Mouse (Mus musculus) urinary bladder, adult 18-20 months (tissue): ENCODE data around the gene Synj1.

Experiments used
- DNase-seq, 2 experiments: peaks; one replicate each; pipeline ENCODE4 v3.0.0; 2022; ENCODE audit warnings: low spot score in 2 of 2, mixed read lengths in 2 of 2

The Synj1 gene

GRCm38 (mm10) chr16:90950354-90950963 lies 60.6 kb downstream of the Synj1 start:
- no peak for DNase-seq

DNA sequence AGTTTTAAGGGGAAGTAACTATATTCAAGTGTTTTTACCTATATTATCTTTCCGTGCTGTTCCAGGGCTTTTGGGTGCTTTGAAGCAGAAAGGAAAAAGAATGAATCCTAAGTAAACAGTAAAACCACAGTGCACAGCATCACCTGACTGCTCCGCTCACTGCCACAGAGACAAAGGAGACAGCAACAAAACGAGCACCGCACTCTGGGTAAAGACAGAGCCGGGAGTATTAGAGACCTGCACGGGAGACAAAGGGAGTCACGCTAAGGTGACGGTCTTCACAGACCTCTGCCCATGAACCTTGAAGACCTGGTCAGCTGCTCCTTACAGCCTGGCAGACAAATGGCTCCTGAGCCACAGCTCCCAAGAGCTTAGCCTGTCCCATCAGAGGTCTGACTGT lies 64.1 kb downstream of the Synj1 start:
- no peak for DNase-seq

DNA sequence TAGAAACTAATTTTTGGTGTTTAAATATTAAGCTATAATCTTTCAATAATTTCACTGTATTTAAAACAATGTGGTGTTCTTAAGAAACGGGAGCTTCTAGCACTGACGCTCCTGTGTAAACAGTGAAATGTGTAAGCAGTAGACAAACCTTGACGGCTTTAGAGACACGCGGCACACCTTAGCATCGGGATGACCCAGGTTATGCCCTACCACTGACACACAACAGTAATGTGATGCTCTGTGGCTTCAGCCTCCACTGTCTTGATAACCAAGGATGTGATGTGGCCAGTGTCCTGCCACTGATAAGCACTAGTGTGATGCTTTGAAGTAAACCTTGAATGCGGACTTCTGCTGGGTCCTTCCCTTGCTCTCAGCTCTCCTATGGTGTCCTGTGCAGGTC lies 69.9 kb downstream of the Synj1 start:
- no peak for DNase-seq

- peak; percentile 89 to 93 for DNase-seq
These were observed 76.3 kb downstream of the Synj1 start, which contains the start of gene Cfap298 for GRCm38 (mm10) chr16:90934687-90935328. Gene Cfap298, minus strand, starts transcription at chr16:90935114.

DNA sequence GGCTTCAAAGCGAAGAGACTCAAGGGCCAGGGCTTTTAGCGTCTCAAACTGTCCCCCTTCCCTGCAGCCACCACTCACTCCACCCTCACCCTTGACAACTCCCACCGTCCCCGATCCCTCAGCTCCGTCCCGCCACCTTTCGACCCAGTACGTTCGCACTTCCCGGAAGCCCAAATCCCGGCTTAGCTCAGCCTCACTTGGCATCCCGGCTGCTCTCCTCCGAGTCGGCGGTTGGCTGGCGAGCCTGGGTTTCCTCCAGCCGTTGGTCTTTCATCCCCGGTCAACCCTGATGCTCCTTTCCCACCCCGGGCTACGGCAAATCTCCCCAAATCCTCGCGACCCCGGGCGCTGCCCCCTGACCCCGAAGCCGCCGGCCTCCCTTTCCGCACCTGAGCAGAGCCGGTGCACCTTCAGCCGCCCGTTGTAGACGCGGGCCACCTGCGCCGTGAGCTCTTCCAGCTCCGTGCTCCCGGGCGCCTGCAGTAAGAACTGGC lies 76.9 kb downstream of the Synj1 start:
- peak in 1 of 2 experiments; percentile 53 for DNase-seq

- DNase-seq = no peak
These were observed 77.5 kb downstream of the Synj1 start for GRCm38 (mm10) chr16:90933534-90934176.

- DNase-seq = no peak
These were observed 83.7 kb downstream of the Synj1 start for GRCm38 (mm10) chr16:90927446-90927845.

DNA sequence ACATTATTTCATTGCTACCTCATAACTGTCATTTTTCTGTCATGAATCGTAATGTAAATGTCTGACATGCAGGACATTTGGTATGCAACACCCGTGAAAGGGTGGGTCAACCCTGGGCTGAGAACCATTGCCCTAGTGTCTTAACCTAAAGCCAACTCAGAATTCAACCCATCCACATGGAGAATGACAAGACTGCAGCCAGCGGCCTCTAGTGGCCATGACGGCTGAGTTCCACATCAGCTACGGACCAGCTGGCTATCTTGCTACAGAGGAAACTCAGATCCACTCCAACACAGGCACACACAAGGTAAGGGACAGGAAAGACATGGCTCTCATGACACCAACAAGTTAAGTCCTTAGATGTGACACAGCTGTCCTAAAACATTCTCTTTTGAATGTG lies 85.6 kb downstream of the Synj1 start:
- DNase-seq = peak; percentile 20 to 44

GRCm38 (mm10) chr16:90924606-90925370 lies 86.3 kb downstream of the Synj1 start:
- no peak for DNase-seq

GRCm38 (mm10) chr16:90921471-90922159 lies 89.5 kb downstream of the Synj1 start:
- no peak for DNase-seq

DNA sequence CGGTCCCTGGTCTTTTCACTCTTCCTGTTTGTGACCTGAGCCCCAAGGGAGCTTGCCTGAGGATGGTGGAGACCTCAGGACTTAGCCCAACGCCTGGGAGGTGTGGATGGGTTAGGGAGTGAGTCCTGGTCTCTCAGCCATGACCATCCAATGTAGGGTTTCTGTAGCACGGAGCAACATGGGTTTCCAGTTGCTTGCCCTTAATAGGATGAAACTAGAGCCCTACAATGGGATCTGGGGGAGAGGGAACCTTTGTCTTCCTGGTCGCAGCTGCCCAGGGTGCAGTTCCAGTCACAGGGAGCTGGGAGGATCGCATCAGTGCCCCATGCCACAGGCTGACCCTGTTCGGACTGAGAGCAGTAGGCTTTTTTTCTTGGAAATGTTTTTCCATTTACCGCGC lies 94.0 kb downstream of the Synj1 start:
- no peak for DNase-seq

DNA sequence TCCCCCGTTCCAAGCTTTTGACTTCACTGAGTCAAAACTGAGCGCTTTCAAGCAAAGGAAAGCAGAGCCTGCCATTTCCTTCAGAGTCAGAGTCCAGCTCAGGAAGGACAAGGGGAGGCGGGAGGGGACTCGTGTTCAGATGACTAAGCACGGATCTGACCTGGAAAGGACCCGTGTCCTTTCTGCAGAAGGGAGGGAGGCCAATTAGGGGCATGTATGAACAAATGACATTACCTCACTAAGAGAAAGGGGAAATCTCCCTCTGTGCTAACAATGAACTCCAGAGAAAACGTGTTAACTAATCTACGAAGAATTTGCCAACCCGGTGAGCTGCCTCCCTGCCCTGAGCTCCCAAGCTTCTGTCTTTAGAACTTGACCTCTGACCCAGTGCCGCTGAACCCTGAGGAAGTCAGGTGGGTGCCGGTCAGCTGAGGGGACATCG lies 95.0 kb downstream of the Synj1 start:
- DNase-seq = peak; percentile 23 to 48

- no peak for DNase-seq
These were observed 99.3 kb downstream of the Synj1 start for GRCm38 (mm10) chr16:90911766-90912165.

DNA sequence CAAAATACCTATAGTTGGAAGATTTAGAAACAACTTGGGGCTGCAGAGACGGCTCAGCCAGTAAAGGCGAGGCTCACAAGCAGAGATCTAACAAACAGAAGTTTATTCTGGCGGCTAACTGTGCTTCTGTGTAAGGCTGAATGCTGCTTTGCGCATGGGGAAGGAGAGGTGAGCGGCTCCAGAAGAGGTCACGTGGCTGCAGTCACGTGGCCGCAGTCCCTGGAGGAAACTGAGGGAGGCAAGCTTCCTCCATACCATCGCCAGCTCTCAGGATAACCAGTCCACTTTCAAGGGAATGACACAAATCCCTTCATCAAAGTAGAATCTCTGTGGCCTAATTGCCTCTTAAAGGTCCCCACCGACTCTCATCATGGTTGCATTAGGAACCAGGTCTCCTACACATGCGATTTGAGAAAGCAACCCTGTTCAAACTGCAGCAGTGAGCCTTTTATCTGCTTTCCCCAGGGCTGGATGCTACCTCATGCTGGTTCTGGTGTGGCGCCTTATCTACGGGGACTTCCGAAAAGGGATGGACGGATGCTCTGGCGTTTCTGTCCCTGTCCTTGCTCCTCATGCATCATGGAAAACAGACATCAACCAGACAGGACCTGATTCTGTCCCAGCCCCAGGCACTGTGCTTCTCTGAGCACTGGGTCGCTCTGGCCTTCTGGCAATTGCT lies 100.1 kb downstream of the Synj1 start:
- DNase-seq = no peak

GRCm38 (mm10) chr16:90907250-90907649 lies 103.9 kb downstream of the Synj1 start:
- DNase-seq = no peak

DNA sequence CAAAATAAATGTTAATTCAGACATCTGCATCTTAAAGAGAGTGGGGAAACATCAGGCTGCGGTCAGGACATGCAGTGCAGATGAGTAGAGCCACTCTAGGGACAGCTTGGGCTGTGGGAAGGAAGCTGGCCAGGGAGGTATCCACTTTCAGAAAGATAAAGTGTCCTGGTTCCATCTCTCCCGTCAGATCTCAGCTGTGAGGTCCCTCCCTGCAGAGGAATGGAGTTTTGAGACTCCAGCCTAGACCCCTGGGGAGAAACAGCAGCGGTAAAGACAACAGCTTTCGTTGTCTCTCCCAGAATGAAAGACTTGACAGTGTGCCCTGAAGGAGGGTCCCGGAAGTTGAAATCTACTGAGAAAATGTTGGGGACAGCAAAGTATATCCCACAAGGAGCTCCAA lies 107.8 kb downstream of the Synj1 start:
- no peak for DNase-seq

DNA sequence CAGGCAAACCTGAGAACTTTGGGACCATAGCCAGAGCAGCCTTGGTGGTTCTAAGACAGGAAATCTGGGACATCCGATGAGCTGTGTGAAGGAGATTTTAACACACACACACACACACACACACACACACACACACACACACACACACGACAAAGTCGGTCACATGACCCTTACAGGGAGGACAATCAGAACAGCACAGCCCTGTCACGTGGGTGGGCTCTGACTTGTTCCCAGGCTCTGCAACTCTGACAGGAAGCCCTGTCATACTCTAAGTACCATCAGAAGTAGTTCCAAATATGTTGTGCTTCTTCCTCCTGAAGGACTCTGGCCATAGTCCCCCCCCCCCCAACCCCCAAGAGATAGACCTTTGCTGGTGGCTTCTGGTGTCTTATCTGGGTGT lies 109.7 kb downstream of the Synj1 start:
- no peak for DNase-seq

DNA sequence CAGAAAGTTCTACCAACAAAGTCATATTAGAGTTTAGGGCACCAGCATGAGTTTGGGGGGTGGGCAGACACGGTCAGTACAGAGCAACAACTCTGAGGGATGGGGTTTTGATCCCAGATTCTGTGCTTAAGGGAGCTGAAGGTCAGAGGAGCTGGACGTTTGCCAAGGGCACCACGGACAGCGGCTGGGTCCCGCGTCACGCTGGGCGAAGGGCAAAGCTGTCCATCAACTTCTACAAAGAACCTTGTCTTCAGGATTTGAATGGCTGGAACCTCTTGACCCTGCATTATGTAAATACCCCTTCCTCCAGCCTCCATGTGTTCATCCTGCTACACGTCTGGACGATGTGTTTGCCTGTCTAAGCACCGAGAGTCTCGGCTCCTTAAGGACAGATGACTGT lies 111.6 kb downstream of the Synj1 start:
- DNase-seq = no peak

DNA sequence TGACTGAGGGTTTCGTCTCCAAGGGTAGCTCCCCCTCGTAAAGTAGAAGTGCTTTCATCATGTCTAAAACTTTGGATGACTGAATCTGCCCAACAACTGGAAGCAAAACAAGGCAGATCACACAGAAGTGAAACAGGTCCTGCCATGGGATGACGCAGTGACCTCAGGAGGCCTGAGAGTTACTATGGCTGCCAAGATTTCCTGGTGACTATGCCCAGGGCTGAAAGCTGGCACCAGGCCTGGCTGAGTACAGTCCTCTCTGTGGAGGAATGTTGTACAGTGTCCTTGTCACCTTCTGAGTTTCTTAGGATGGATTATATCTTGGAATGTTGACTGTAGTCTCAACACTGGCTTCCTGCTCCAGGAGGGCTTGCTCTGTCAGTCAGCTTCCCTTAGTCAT lies 113.5 kb downstream of the Synj1 start:
- no peak for DNase-seq

DNA sequence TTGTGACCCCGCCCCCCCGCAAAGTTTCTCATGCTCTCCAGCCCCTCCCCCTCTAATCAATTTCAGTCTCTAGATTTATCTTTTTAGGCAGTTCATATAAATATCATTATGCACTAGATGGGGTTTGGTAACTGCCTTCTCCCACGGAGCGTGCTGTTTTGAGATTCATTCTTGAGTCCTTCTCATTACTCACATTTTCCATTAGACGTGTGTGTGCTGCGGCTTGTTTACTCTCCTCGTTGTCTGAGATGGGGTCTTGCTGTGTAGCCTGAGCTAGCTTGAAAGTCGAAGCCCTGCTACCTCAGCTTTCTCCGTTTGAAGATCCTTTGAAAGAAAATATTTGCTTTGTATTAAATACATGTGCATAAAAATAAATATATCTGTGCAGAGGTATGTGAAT lies 117.3 kb downstream of the Synj1 start:
- DNase-seq = no peak

GRCm38 (mm10) chr16:90893019-90893418 lies 118.1 kb downstream of the Synj1 start:
- DNase-seq = no peak
